In the genomic region with DNA sequence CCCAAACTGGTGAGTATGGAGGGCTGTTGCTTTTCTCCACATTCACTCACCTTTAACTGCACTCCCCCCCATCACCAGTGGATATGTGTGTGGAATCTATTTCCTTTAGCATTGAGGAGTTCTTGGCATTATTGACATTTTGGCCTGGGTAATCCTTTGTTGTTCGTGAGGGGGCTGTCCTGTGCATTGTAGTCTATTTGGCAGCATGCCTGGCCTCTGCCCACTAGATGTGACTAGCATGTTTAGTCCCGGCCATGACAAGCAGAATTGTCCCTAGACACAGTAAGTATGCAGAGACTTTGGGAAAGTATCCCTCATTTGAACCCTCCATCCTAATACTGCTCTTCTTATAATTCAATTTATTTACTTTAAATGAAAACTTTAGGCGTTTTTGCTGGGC, we compare ENCODE assay signal across 19 mouse cellular contexts. TPM values are rescaled to one million over a fixed set of nuclear protein-coding genes. Genes with fewer than 3 reads are reported as not detected.
DNase-seq lines count a peak whose midpoint lies in the region; ATAC-seq lines count a peak whose summit lies in the region.
"Had no signal": no experiment of that assay in that cellular context is flagged by ENCODE, and none has a peak within 500 bp of the region (broad histone marks: within the 10 kb centered on the region; RNA-seq: fewer than 3 reads in every experiment).

No protein-coding gene starts in this region.

- no peaks in the 10 kb centered on the region for H3K36me3 ChIP-seq in forebrain, embryonic 15.5 days
- no peaks in the 10 kb centered on the region for H3K36me3 ChIP-seq in forebrain, embryonic 10.5 days (replicated peaks)
- H3K36me3 ChIP-seq in midbrain, embryonic 13.5 days: no peaks in the 10 kb centered on the region
- H3K36me3 ChIP-seq in midbrain, embryonic 15.5 days (replicated peaks): no peaks in the 10 kb centered on the region
- H3K36me3 ChIP-seq in hindbrain, embryonic 15.5 days: no peaks in the 10 kb centered on the region
- H3K36me3 ChIP-seq: embryonic facial prominence, embryonic 12.5 days; limb, embryonic 13.5 days; liver, embryonic 15.5 days; neural tube, embryonic 12.5 days had no signal

- no peak overlapping the region for H3K9ac ChIP-seq in forebrain, embryonic 15.5 days (replicated peaks)
- H3K9ac ChIP-seq in midbrain, embryonic 13.5 days (replicated peaks): no peak overlapping the region
- no peak overlapping the region for H3K9ac ChIP-seq in midbrain, embryonic 15.5 days
- no peak overlapping the region for H3K9ac ChIP-seq in hindbrain, embryonic 15.5 days
- H3K9ac ChIP-seq: embryonic facial prominence, embryonic 12.5 days; limb, embryonic 13.5 days; liver, embryonic 15.5 days; neural tube, embryonic 12.5 days had no signal

- no peak overlapping the region for H3K27ac ChIP-seq in forebrain, embryonic 15.5 days (replicated peaks)
- no peak overlapping the region for H3K27ac ChIP-seq in forebrain, embryonic 10.5 days
- no peak overlapping the region for H3K27ac ChIP-seq in midbrain, embryonic 13.5 days
- no peak overlapping the region for H3K27ac ChIP-seq in midbrain, embryonic 15.5 days
- no peak overlapping the region for H3K27ac ChIP-seq in hindbrain, embryonic 15.5 days (replicated peaks)
- H3K27ac ChIP-seq: embryonic facial prominence, embryonic 12.5 days; gastrocnemius, adult 2 months; kidney, postnatal 0 days; layer of hippocampus, adult 2 months; limb, embryonic 13.5 days; liver, embryonic 15.5 days; neural tube, embryonic 12.5 days; stomach, postnatal 0 days had no signal

- no peak for DNase-seq in forebrain, embryonic 10.5 days (ENCODE audit: extremely low spot score, low spot score)
- DNase-seq in brain, adult 2 months (ENCODE audit: low read depth, low spot score): peak; percentile 21
- no peak for DNase-seq in natural killer cell, adult 2 months (ENCODE audit: low spot score in 2 of 2)
- DNase-seq: cerebellum, adult 18-20 months; gastrocnemius, adult 2 months; heart, adult 18-20 months; thymus, postnatal 14 days had no signal

- H3K4me3 ChIP-seq in forebrain, embryonic 15.5 days: no peak overlapping the region
- H3K4me3 ChIP-seq in forebrain, embryonic 10.5 days: no peak overlapping the region
- H3K4me3 ChIP-seq in midbrain, embryonic 13.5 days (replicated peaks): no peak overlapping the region
- no peak overlapping the region for H3K4me3 ChIP-seq in midbrain, embryonic 15.5 days
- H3K4me3 ChIP-seq in hindbrain, embryonic 15.5 days: no peak overlapping the region
- H3K4me3 ChIP-seq: embryonic facial prominence, embryonic 12.5 days; gastrocnemius, adult 2 months; layer of hippocampus, adult 2 months; limb, embryonic 13.5 days; liver, embryonic 15.5 days; neural tube, embryonic 12.5 days had no signal

- ATAC-seq in forebrain, embryonic 15.5 days (replicated peaks): peak; percentile 41; the same call in 1 of the 2 replicates
- peak; percentile 53; the same call in 1 of the 2 replicates for ATAC-seq in midbrain, embryonic 13.5 days
- no peak for ATAC-seq in midbrain, embryonic 15.5 days (replicated peaks)
- ATAC-seq in hindbrain, embryonic 15.5 days (ENCODE audit: low FRiP score, low read depth): peak; percentile 56; the same call in 1 of the 2 replicates
- ATAC-seq: Patski had no signal

- peaks cover 3% of the 10 kb centered on the region; the same call in 1 of the 2 replicates for H3K4me1 ChIP-seq in forebrain, embryonic 15.5 days
- H3K4me1 ChIP-seq in forebrain, embryonic 10.5 days: peaks cover 13% of the 10 kb centered on the region
- peaks cover 13% of the 10 kb centered on the region; the same call in 1 of the 2 replicates for H3K4me1 ChIP-seq in midbrain, embryonic 13.5 days (replicated peaks)
- H3K4me1 ChIP-seq in midbrain, embryonic 15.5 days: 0 out of 2 replicates have a peak, but pooled peaks cover 2% of the 10 kb centered on the region
- H3K4me1 ChIP-seq in hindbrain, embryonic 15.5 days (replicated peaks): no peaks in the 10 kb centered on the region
- H3K4me1 ChIP-seq: embryonic facial prominence, embryonic 12.5 days; liver, embryonic 15.5 days had no signal

- H3K27me3 ChIP-seq in forebrain, embryonic 15.5 days: no peaks in the 10 kb centered on the region
- no peaks in the 10 kb centered on the region; the same call in none of the 2 replicates for H3K27me3 ChIP-seq in forebrain, embryonic 10.5 days (ENCODE audit: poor library complexity, severe bottlenecking)
- peaks cover 4% of the 10 kb centered on the region; the same call in 1 of the 2 replicates for H3K27me3 ChIP-seq in midbrain, embryonic 13.5 days
- H3K27me3 ChIP-seq in midbrain, embryonic 15.5 days (replicated peaks): no peaks in the 10 kb centered on the region
- H3K27me3 ChIP-seq in hindbrain, embryonic 15.5 days: no peaks in the 10 kb centered on the region
- H3K27me3 ChIP-seq: embryonic facial prominence, embryonic 12.5 days; limb, embryonic 13.5 days; liver, embryonic 15.5 days; neural tube, embryonic 12.5 days; Patski had no signal

- no peaks in the 10 kb centered on the region for H3K9me3 ChIP-seq in forebrain, embryonic 15.5 days
- no peaks in the 10 kb centered on the region for H3K9me3 ChIP-seq in forebrain, embryonic 10.5 days
- H3K9me3 ChIP-seq in midbrain, embryonic 13.5 days: no peaks in the 10 kb centered on the region
- H3K9me3 ChIP-seq in midbrain, embryonic 15.5 days: no peaks in the 10 kb centered on the region
- no peaks in the 10 kb centered on the region for H3K9me3 ChIP-seq in hindbrain, embryonic 15.5 days
- H3K9me3 ChIP-seq: embryonic facial prominence, embryonic 12.5 days; limb, embryonic 13.5 days; liver, embryonic 15.5 days; neural tube, embryonic 12.5 days had no signal

- 32% methylated on average over 3 of the region's 3 CpGs for WGBS in forebrain, embryonic 15.5 days
- 83% methylated on average over 3 of the region's 3 CpGs for WGBS in forebrain, embryonic 10.5 days
- WGBS in midbrain, embryonic 13.5 days: 48% methylated on average over 3 of the region's 3 CpGs
- WGBS in midbrain, embryonic 15.5 days: 48% methylated on average over 3 of the region's 3 CpGs
- 51% methylated on average over 3 of the region's 3 CpGs for WGBS in hindbrain, embryonic 15.5 days

- no peak overlapping the region for H3K4me2 ChIP-seq in forebrain, embryonic 15.5 days (replicated peaks)
- H3K4me2 ChIP-seq in midbrain, embryonic 13.5 days (replicated peaks): no peak overlapping the region
- no peak overlapping the region for H3K4me2 ChIP-seq in midbrain, embryonic 15.5 days
- H3K4me2 ChIP-seq in hindbrain, embryonic 15.5 days: no peak overlapping the region
- H3K4me2 ChIP-seq: embryonic facial prominence, embryonic 12.5 days; limb, embryonic 13.5 days; liver, embryonic 15.5 days; neural tube, embryonic 12.5 days had no signal

RNA-seq across cellular contexts. Expression of gene Ptch1, which starts 24.2 kb away (rescaled TPM):
- polyA plus RNA-seq in forebrain, embryonic 15.5 days (2015; fragmentation: Nextera tagmentation; extraction: Ambion mirVana): 9.0 and 10.2 TPM in 2 replicates
- 21.0 and 23.6 TPM in 2 replicates for polyA plus RNA-seq in forebrain, embryonic 10.5 days (2016; fragmentation: Nextera tagmentation; extraction: Ambion mirVana)
- polyA plus RNA-seq in midbrain, embryonic 13.5 days (2015; fragmentation: Nextera tagmentation; extraction: Ambion mirVana): 16.0 and 17.8 TPM in 2 replicates
- polyA plus RNA-seq in midbrain, embryonic 15.5 days (2015; fragmentation: Nextera tagmentation; extraction: Ambion mirVana): 15.5 and 15.7 TPM in 2 replicates
- polyA plus RNA-seq in hindbrain, embryonic 15.5 days (2015; fragmentation: Nextera tagmentation; extraction: Ambion mirVana): 16.3 and 16.6 TPM in 2 replicates
